Mouse (Mus musculus): ENCODE measurements around the gene Kif9. TPM values are rescaled to one million over a fixed set of nuclear protein-coding genes. Genes with fewer than 3 reads are reported as not detected.

Gene Kif9
- 0.17 and 0.23 TPM in 2 replicates for polyA plus RNA-seq (2015; fragmentation: Nextera tagmentation; extraction: Ambion mirVana)

DNA sequence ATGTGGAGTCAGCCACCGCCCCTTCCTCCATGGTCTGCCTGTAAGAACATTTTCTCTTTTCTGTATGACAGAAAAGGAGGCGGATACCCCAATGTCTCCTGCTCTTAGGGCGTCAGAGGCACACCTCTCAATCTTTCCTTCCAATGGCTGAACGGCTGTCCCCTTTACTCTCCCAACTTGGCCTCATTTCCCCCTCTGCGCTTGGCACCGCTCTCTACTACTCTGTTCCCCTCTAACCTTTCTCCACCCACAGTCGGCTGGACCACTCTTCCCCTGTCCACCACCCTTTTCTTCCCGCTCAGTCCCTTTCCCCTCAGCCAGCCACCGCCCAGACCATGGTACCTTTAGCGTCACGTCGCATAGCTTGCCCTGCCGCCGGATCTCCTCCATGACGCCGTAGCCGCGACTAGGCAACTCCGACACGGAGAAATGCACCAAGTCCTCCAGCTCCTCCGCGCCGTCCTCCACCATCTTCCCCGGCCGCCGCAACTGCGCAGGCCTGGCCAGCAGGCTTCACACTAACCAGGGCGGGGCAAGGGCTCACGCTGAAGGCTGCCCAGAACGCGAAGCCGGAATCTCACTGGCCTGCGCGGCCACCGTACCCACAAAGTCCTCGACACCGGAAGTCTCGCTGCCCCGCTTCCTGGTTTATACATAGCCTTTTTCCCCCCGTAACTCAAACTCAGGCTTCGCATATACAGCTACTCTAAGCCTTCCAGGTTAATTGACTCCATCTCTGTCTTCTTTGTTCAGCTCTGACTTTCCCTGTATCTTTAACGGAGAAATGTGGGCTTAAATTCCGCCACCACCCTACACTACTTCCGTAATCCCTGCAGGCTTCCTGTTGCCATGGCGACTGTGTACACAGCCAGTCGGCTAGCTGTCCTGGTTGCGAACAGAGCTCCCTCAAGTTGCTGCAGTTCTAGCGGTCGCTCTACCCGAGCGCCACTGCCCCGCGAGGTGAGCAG lies at the start of gene Kif9, which contains the start of gene Klhl18:
TSS of gene Kif9 (plus strand) at position 835 of the 968 bp plus-strand sequence.
TSS of gene Klhl18 (minus strand) at position 571 of the 968 bp plus-strand sequence.
- H3K9me3 ChIP-seq (replicated peaks), result no peaks in the 10 kb centered on the region

DNA sequence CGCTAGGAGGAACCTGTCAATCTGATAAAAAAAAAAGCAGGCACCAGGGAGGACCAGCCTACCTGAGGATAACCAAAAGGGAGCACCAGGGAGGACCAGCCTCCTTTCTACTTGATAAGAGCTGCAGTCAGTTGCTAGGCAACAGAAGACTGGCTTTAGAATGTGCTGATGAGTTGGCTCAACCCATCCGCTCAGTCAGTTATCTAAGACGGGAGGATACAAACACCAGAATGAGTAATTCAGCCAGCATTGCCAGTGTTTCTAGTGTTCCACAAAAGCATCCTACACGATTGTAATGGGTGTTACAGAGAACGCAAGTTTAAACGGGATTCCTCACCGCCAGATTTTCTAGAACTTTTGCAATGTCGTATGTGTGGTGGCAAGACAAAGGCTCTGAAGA lies 45.5 kb upstream of the Kif9 start:
- no peak overlapping the region for H3K4me3 ChIP-seq (replicated peaks)
- 67% methylated on average over 8 of the region's 8 CpGs for WGBS (ENCODE audit: insufficient replicate concordance)

More for the DNA sequence above, at the start of gene Kif9, which contains the start of gene Klhl18:
- peak; percentile 97 for ATAC-seq (ENCODE audit: insufficient read depth)
- Histone ChIP-seq H3K4me1 (replicated peaks) (peaks cover 17% of the 10 kb centered on the region), H3K4me3 (replicated peaks) (peak within 1 kb of the TSS; percentile 81), H3K9ac (peak within 1 kb of the TSS; percentile 69), H3K27me3 (peaks cover 18% of the 10 kb centered on the region; the same call in 1 of the 2 replicates), H3K36me3 (replicated peaks) (peaks cover 8% of the 10 kb centered on the region; the same call in 1 of the 2 replicates), H3K27ac (replicated peaks) (peak within 1 kb of the TSS; percentile 81), H3K4me2 (peak within 1 kb of the TSS; percentile 91)
- WGBS (ENCODE audit: insufficient replicate concordance), result under 1% methylated on average over 53 of the region's 53 CpGs

DNA sequence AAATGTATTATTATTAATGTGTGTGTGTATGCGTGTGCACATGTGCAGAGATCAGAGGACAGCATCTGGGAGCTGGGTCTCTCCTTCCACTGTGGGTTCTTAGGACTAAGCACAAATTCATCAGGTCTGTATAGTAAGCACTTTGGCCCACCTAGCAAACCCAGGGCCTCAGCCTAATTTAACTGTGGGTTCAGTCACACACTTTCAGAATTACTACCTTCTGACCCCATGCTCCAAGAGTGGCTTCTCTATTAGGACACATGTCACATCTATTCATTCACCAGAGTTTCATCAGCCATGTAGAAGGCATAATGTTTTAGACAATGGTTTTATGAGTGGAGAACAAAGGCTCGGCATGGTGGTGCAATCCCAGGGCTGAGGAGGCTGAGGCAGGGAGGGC lies 43.7 kb upstream of the Kif9 start:
- Histone ChIP-seq H3K9ac (no peak overlapping the region), H3K9me3 (replicated peaks) (no peaks in the 10 kb centered on the region), H3K4me3 (replicated peaks) (no peak overlapping the region), H3K27me3 (no peaks in the 10 kb centered on the region), H3K4me2 (no peak overlapping the region), H3K36me3 (replicated peaks) (0 out of 2 replicates have a peak, but pooled peaks cover 4% of the 10 kb centered on the region), H3K4me1 (replicated peaks) (no peaks in the 10 kb centered on the region), H3K27ac (replicated peaks) (no peak overlapping the region)
- WGBS (ENCODE audit: insufficient replicate concordance), result 67% methylated on average over 2 of the region's 2 CpGs
- ATAC-seq (ENCODE audit: insufficient read depth), result no peak

More for the DNA sequence above, 45.5 kb upstream of the Kif9 start:
- ATAC-seq (ENCODE audit: insufficient read depth), result no peak
- no peaks in the 10 kb centered on the region for H3K27me3 ChIP-seq
- no peak overlapping the region for H3K9ac ChIP-seq
- no peak overlapping the region for H3K27ac ChIP-seq (replicated peaks)
- no peaks in the 10 kb centered on the region for H3K9me3 ChIP-seq (replicated peaks)
- no peak overlapping the region for H3K4me2 ChIP-seq
- no peaks in the 10 kb centered on the region for H3K36me3 ChIP-seq (replicated peaks)
- H3K4me1 ChIP-seq (replicated peaks), result no peaks in the 10 kb centered on the region

DNA sequence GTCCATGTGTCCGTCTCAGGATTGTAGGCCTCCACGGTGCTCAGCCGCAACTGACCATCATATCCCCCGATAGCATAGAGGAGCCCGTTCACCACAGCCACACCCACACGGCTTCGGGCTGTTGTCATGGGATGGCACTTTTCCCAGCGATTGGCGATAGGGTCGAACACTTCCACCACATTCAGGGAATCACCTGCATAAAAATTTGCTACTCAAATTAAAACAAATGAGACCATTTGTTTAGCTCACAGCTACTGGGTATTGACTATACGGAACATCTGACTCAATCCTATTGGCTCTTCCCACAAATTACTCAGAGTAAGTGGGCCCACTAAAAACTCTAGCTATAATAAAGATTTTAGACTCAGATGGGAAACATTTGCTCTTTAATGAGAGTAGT lies 40.7 kb upstream of the Kif9 start:
- no peaks in the 10 kb centered on the region for H3K27me3 ChIP-seq
- WGBS (ENCODE audit: insufficient replicate concordance), result 77% methylated on average over 11 of the region's 11 CpGs

DNA sequence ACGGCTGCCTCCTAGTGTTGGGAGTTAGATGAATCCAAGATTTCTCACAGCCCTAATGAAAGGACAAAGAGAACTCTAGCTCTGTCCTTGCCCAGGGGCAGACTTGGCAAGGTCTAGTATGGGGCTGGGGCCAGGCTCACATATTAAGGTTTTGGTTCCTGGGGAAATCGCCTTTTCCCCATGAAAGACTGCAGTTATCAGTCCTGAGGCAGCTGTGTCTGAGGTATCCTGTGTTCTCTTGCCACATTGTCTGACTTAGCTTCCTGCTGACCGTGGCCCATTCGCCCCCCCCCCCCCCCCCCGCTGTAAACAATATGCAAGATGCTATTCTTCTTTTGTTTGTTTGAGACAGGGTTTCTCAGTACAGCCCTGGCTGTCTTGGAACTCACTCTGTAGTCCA lies 36.7 kb upstream of the Kif9 start:
- Histone ChIP-seq H3K9ac (no peak overlapping the region), H3K36me3 (replicated peaks) (0 out of 2 replicates have a peak, but pooled peaks cover 4% of the 10 kb centered on the region), H3K4me3 (replicated peaks) (no peak overlapping the region), H3K4me1 (replicated peaks) (peaks cover 10% of the 10 kb centered on the region), H3K27ac (replicated peaks) (no peak overlapping the region), H3K27me3 (no peaks in the 10 kb centered on the region), H3K9me3 (replicated peaks) (no peaks in the 10 kb centered on the region), H3K4me2 (no peak overlapping the region)
- no peak for ATAC-seq (ENCODE audit: insufficient read depth)
- WGBS (ENCODE audit: insufficient replicate concordance), result 9% methylated on average over 4 of the region's 5 CpGs

More for the DNA sequence above, 40.7 kb upstream of the Kif9 start:
- Histone ChIP-seq H3K27ac (replicated peaks) (no peak overlapping the region), H3K9me3 (replicated peaks) (no peaks in the 10 kb centered on the region), H3K4me2 (no peak overlapping the region), H3K4me3 (replicated peaks) (no peak overlapping the region), H3K9ac (no peak overlapping the region), H3K4me1 (replicated peaks) (peaks cover 10% of the 10 kb centered on the region), H3K36me3 (replicated peaks) (0 out of 2 replicates have a peak, but pooled peaks cover 4% of the 10 kb centered on the region)
- no peak for ATAC-seq (ENCODE audit: insufficient read depth)

DNA sequence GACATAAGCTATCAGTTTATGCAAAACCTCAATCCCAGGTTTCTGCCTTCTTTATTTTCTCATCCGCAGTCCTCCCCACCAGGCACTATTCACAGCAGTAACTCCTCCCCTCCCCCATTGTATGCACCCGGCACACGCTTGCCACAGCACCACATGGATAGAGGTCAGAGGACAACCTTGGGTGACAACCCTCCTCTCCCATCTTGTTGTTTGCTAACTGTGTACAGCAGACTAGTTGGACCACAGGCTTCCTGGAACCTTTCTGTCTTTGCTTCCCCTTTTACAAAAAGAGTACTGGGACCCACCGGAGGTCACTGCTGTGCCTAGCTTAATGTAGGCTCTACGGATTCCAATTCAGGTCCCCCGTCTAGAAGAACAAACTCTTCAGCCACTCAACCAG lies 36.2 kb upstream of the Kif9 start:
- no peak overlapping the region for H3K4me3 ChIP-seq (replicated peaks)
- no peak overlapping the region for H3K4me2 ChIP-seq
- WGBS (ENCODE audit: insufficient replicate concordance), result 31% methylated on average over 6 of the region's 6 CpGs
- peaks cover 10% of the 10 kb centered on the region for H3K4me1 ChIP-seq (replicated peaks)
- no peak for ATAC-seq (ENCODE audit: insufficient read depth)
- no peak overlapping the region for H3K9ac ChIP-seq
- H3K27me3 ChIP-seq, result no peaks in the 10 kb centered on the region
- H3K27ac ChIP-seq (replicated peaks), result no peak overlapping the region
- 0 out of 2 replicates have a peak, but pooled peaks cover 4% of the 10 kb centered on the region for H3K36me3 ChIP-seq (replicated peaks)
- H3K9me3 ChIP-seq (replicated peaks), result no peaks in the 10 kb centered on the region

DNA sequence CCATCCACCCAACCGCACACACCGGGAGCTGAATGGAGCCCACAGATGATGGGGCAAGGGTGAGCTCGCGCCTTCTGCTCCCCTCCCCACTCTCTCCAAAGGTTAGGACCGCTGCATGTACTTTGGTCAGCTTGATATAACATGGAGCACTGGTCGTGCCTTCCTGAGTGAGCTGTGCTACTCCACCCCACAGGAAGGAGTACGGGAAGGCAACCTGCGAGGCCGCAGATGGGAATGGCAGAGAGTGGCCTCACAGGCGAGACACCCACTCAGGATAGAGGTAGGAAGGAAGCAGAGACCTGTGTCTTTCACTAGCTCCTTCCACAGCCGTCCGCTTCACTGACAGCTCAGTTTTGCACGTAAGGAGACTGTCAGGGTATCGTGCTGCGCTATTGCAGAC lies 28.4 kb upstream of the Kif9 start:
- H3K4me1 ChIP-seq (replicated peaks), result peaks cover 6% of the 10 kb centered on the region; the same call in 1 of the 2 replicates
- no peak for ATAC-seq (ENCODE audit: insufficient read depth)
- 69% methylated on average over 15 of the region's 15 CpGs for WGBS (ENCODE audit: insufficient replicate concordance)
- H3K36me3 ChIP-seq (replicated peaks), result no peaks in the 10 kb centered on the region
- no peak overlapping the region for H3K27ac ChIP-seq (replicated peaks)
- H3K4me3 ChIP-seq (replicated peaks), result no peak overlapping the region
- no peak overlapping the region for H3K4me2 ChIP-seq
- H3K9ac ChIP-seq, result no peak overlapping the region
- H3K9me3 ChIP-seq (replicated peaks), result no peaks in the 10 kb centered on the region
- no peaks in the 10 kb centered on the region for H3K27me3 ChIP-seq

DNA sequence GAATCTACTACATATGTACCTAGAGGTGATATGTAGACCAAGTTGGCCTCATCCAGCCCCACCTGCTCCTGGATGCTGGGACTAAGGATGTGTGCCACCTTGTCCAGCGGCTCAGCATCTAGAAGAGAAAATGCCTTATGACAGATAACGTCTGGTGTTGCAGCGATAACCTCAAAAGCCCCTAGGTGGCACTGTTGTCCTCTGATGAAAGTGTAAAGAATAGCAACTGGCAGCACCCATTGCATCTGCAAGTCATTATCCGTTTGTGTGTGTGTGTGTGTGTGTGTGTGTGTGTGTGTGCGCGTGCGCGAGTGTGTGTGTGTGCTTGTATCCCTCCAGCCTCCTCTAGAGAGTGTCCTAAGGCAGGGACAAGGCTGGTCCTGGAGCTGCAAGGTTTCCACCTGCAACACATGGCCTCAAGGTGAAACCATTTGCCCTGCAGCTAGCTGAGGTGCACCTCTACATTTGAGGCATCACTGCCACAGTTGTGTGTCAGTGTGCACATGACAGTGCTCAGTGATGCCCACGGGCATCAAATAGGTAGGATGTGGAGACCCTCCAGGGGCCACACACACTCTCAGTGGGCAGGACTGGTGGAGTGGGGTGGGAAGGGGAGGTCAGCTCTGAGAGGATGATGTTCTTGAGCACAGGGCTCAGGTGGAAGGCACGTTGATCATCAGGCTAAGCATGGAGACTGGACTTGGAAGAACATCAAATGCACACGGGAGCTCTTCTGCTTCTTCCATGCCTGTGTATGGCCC lies 27.7 kb upstream of the Kif9 start:
- Histone ChIP-seq H3K27ac (replicated peaks) (no peak overlapping the region), H3K4me3 (replicated peaks) (no peak overlapping the region), H3K36me3 (replicated peaks) (no peaks in the 10 kb centered on the region), H3K9ac (no peak overlapping the region), H3K4me1 (replicated peaks) (peaks cover 6% of the 10 kb centered on the region; the same call in 1 of the 2 replicates), H3K27me3 (no peaks in the 10 kb centered on the region), H3K9me3 (replicated peaks) (no peaks in the 10 kb centered on the region), H3K4me2 (no peak overlapping the region)
- 15% methylated on average over 11 of the region's 11 CpGs for WGBS (ENCODE audit: insufficient replicate concordance)
- peak; percentile 66 for ATAC-seq (ENCODE audit: insufficient read depth)

DNA sequence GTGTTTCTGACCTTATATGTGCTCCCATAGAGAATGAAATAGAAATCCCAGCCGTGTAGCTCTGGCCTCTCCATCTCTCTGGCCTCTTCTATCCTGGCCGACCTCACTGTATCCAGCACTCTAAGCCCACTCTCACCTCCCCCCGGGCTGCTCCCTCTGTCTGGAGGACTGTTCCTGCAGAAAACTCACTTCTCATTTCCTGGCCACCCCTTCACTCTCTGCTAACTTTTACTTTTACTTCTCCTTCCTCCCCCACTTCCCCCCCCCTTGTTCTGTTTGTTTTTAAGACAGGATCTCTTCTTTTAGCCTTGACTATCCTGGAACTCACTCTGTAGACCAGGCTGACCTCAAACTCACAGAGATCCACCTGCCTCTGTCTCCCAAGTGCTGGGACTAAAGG lies 24.2 kb upstream of the Kif9 start:
- Histone ChIP-seq H3K9me3 (replicated peaks) (no peaks in the 10 kb centered on the region), H3K4me3 (replicated peaks) (no peak overlapping the region), H3K9ac (no peak overlapping the region), H3K27me3 (no peaks in the 10 kb centered on the region), H3K36me3 (replicated peaks) (no peaks in the 10 kb centered on the region), H3K4me1 (replicated peaks) (peaks cover 6% of the 10 kb centered on the region; the same call in 1 of the 2 replicates), H3K4me2 (no peak overlapping the region), H3K27ac (replicated peaks) (no peak overlapping the region)
- ATAC-seq (ENCODE audit: insufficient read depth), result no peak
- 33% methylated on average over 3 of the region's 3 CpGs for WGBS (ENCODE audit: insufficient replicate concordance)

DNA sequence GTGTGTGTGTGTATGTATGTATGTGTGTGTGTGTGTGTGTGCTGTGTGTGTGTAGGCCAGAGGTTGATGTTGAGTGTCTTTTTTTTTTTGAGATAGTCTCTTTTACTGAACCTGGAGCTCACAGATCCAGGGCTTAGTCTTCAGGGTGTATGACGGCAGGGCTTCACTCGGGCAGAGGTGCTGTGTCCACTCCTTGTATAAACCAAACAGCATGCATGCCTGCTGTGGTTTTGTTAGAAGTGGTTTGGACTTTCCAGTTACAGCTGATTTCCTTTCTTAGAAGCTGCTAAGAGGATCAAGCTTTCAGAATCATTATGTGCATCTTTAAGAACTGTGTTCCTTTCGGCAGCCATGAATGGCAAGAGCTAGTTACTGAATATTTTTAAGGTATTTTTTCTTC lies 18.8 kb upstream of the Kif9 start:
- Histone ChIP-seq H3K27me3 (no peaks in the 10 kb centered on the region), H3K4me3 (replicated peaks) (no peak overlapping the region), H3K27ac (replicated peaks) (no peak overlapping the region), H3K9me3 (replicated peaks) (no peaks in the 10 kb centered on the region), H3K9ac (no peak overlapping the region), H3K36me3 (replicated peaks) (no peaks in the 10 kb centered on the region), H3K4me1 (replicated peaks) (peaks cover 28% of the 10 kb centered on the region), H3K4me2 (no peak overlapping the region)
- no peak for ATAC-seq (ENCODE audit: insufficient read depth)
- WGBS (ENCODE audit: insufficient replicate concordance), result 62% methylated on average over 3 of the region's 3 CpGs

All from liver, embryonic 15.5 days (tissue).